10 mouse cellular contexts compared by ENCODE assay signal in the genomic region with DNA sequence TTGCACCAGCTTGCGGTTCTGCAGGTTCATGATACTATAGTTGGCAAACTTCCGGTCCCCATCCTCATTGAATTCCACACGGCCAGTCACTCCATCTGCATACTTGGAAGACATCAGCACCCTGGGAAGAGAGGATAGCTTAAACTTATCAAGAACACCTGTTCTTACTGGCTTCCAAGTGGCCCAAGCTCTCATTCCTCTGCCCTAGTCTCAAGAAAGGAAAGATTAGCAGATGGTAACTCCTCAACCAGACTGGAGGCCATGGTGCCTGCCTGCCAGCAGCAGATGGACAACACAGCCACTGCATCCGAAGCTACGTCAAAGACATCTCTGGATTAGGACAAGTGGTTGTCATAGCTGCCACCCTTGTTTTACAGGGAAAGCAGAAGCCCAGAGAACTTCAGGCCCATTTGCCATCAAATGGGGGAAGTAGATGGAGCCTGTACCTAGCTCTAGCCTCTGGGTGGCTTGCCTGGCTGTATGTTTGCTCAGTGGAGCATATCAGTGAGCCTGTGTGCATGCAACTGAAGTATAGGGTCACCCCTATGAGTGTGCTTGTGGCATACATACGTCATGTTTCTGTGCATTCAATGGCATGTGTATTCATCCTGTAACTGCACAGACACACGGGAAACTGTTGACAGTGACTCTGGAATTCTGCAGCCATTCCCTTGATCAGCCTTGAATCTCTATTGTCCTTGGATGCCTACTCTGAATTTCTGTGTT. TPM values are rescaled to one million over a fixed set of nuclear protein-coding genes. Genes with fewer than 3 reads are reported as not detected.
DNase-seq lines count a peak whose midpoint lies in the region; ATAC-seq lines count a peak whose summit lies in the region.
"Had no signal": no experiment of that assay in that cellular context is flagged by ENCODE, and none has a peak within 500 bp of the region (broad histone marks: within the 10 kb centered on the region; RNA-seq: fewer than 3 reads in every experiment).

No protein-coding gene starts in this region.

- H3K27me3 ChIP-seq in lung, embryonic 15.5 days: peaks cover 50% of the 10 kb centered on the region
- peaks cover 50% of the 10 kb centered on the region for H3K27me3 ChIP-seq in embryonic facial prominence, embryonic 13.5 days
- peaks cover 72% of the 10 kb centered on the region for H3K27me3 ChIP-seq in limb, embryonic 10.5 days (ENCODE audit: low read depth, poor library complexity, severe bottlenecking)
- peaks cover 23% of the 10 kb centered on the region for H3K27me3 ChIP-seq in stomach, embryonic 14.5 days (ENCODE audit: control insufficient read depth, insufficient read depth, low read length)

- H3K27ac ChIP-seq in lung, embryonic 15.5 days: no peak overlapping the region
- H3K27ac ChIP-seq in embryonic facial prominence, embryonic 13.5 days: no peak overlapping the region
- H3K27ac ChIP-seq in limb, embryonic 10.5 days: no peak overlapping the region
- H3K27ac ChIP-seq in stomach, embryonic 14.5 days (ENCODE audit: low read length): no peak overlapping the region

- peak overlapping the region; percentile 79; the same call in 1 of the 2 replicates for H3K4me2 ChIP-seq in lung, embryonic 15.5 days
- H3K4me2 ChIP-seq in embryonic facial prominence, embryonic 13.5 days: peak overlapping the region; percentile 93
- peak overlapping the region; percentile 63; the same call in 1 of the 2 replicates for H3K4me2 ChIP-seq in stomach, embryonic 14.5 days (replicated peaks; ENCODE audit: low read depth, low read length)

- H3K4me1 ChIP-seq in lung, embryonic 15.5 days: peaks cover 10% of the 10 kb centered on the region
- peaks cover 12% of the 10 kb centered on the region for H3K4me1 ChIP-seq in embryonic facial prominence, embryonic 13.5 days
- peaks cover 12% of the 10 kb centered on the region for H3K4me1 ChIP-seq in limb, embryonic 10.5 days
- H3K4me1 ChIP-seq in stomach, embryonic 14.5 days (ENCODE audit: control insufficient read depth, insufficient read depth, low read length): 0 out of 2 replicates have a peak, but pooled peaks cover 4% of the 10 kb centered on the region

- H3K4me3 ChIP-seq in lung, embryonic 15.5 days: peak overlapping the region; percentile 44
- peak overlapping the region; percentile 52 for H3K4me3 ChIP-seq in embryonic facial prominence, embryonic 13.5 days
- peak overlapping the region; percentile 51 for H3K4me3 ChIP-seq in limb, embryonic 10.5 days
- no peak overlapping the region for H3K4me3 ChIP-seq in stomach, embryonic 14.5 days (ENCODE audit: low read depth, low read length)

- DNase-seq in lung, postnatal 10 days: no peak
- no peak for DNase-seq in limb, embryonic 10.5 days (ENCODE audit: low spot score)
- DNase-seq in spleen, postnatal 36 days (ENCODE audit: low spot score in 2 of 2): no peak
- DNase-seq in gastrocnemius, adult 18-20 months (ENCODE audit: low spot score): no peak
- no peak for DNase-seq in right cerebral cortex, adult 18-20 months

- 64% methylated on average over 7 of the region's 7 CpGs for WGBS in lung, embryonic 15.5 days
- 64% methylated on average over 7 of the region's 7 CpGs for WGBS in embryonic facial prominence, embryonic 13.5 days
- WGBS in limb, embryonic 10.5 days: 72% methylated on average over 7 of the region's 7 CpGs
- 70% methylated on average over 7 of the region's 7 CpGs for WGBS in stomach, embryonic 14.5 days

- H3K36me3 ChIP-seq in lung, embryonic 15.5 days: no peaks in the 10 kb centered on the region
- H3K36me3 ChIP-seq in embryonic facial prominence, embryonic 13.5 days: no peaks in the 10 kb centered on the region
- no peaks in the 10 kb centered on the region for H3K36me3 ChIP-seq in limb, embryonic 10.5 days
- no peaks in the 10 kb centered on the region for H3K36me3 ChIP-seq in stomach, embryonic 14.5 days (ENCODE audit: control insufficient read depth, insufficient read depth, low read length)

- no peak for ATAC-seq in lung, embryonic 15.5 days (ENCODE audit: borderline replicate concordance, extremely low read depth, low FRiP score, low TSS enrichment)
- no peak for ATAC-seq in embryonic facial prominence, embryonic 13.5 days (ENCODE audit: insufficient number of reproducible peaks, insufficient read depth, low FRiP score, low TSS enrichment, low read depth)
- no peak for ATAC-seq in stomach, embryonic 14.5 days (ENCODE audit: insufficient number of reproducible peaks, insufficient read depth, low FRiP score, low read depth)
- ATAC-seq: Patski had no signal

- H3K9me3 ChIP-seq in lung, embryonic 15.5 days: no peaks in the 10 kb centered on the region
- no peaks in the 10 kb centered on the region for H3K9me3 ChIP-seq in embryonic facial prominence, embryonic 13.5 days
- no peaks in the 10 kb centered on the region for H3K9me3 ChIP-seq in limb, embryonic 10.5 days (replicated peaks)
- no peaks in the 10 kb centered on the region for H3K9me3 ChIP-seq in stomach, embryonic 14.5 days (ENCODE audit: control insufficient read depth, low read depth, low read length)

- no peak overlapping the region for H3K9ac ChIP-seq in lung, embryonic 15.5 days
- H3K9ac ChIP-seq in embryonic facial prominence, embryonic 13.5 days: no peak overlapping the region
- no peak overlapping the region for H3K9ac ChIP-seq in stomach, embryonic 14.5 days (replicated peaks; ENCODE audit: low read depth, low read length)

RNA-seq across cellular contexts. Expression of a gene that starts 14.4 kb away (rescaled TPM):
- 3.4 and 4.5 TPM in 2 replicates for polyA plus RNA-seq in lung, embryonic 15.5 days (2015; fragmentation: Nextera tagmentation; extraction: Ambion mirVana)
- 0.22 TPM in 2 replicates for polyA plus RNA-seq in embryonic facial prominence, embryonic 13.5 days (2015; fragmentation: Nextera tagmentation; extraction: Ambion mirVana)
- not detected in 2 replicates for polyA plus RNA-seq in limb, embryonic 10.5 days (2016; fragmentation: Nextera tagmentation; extraction: Ambion mirVana)
- 1.9 and 3.4 TPM in 2 replicates for polyA plus RNA-seq in stomach, embryonic 14.5 days (2014; fragmentation: Nextera tagmentation; extraction: Ambion mirVana)
- not detected for total RNA-seq in gastrocnemius, adult 18-20 months (2021)
- total RNA-seq: layer of hippocampus, adult 8-10 months had no signal
- polyA plus RNA-seq: Patski had no signal

RNA-seq across cellular contexts. Expression of a gene that starts 14.9 kb away (rescaled TPM):
- 0.45 and 0.48 TPM in 2 replicates for polyA plus RNA-seq in lung, embryonic 15.5 days (2015; fragmentation: Nextera tagmentation; extraction: Ambion mirVana)
- polyA plus RNA-seq in embryonic facial prominence, embryonic 13.5 days (2015; fragmentation: Nextera tagmentation; extraction: Ambion mirVana): 0.38 and 1.2 TPM in 2 replicates
- polyA plus RNA-seq in limb, embryonic 10.5 days (2016; fragmentation: Nextera tagmentation; extraction: Ambion mirVana): 0.30 and 0.46 TPM in 2 replicates
- 1.8 and 3.2 TPM in 2 replicates for polyA plus RNA-seq in stomach, embryonic 14.5 days (2014; fragmentation: Nextera tagmentation; extraction: Ambion mirVana)
- total RNA-seq in gastrocnemius, adult 18-20 months (2021): not detected

RNA-seq across cellular contexts. Expression of a gene that starts 16.1 kb away (rescaled TPM):
- not detected in 2 replicates for polyA plus RNA-seq in lung, embryonic 15.5 days (2015; fragmentation: Nextera tagmentation; extraction: Ambion mirVana)
- not detected in 2 replicates for polyA plus RNA-seq in embryonic facial prominence, embryonic 13.5 days (2015; fragmentation: Nextera tagmentation; extraction: Ambion mirVana)
- polyA plus RNA-seq in limb, embryonic 10.5 days (2016; fragmentation: Nextera tagmentation; extraction: Ambion mirVana): not detected in 2 replicates
- polyA plus RNA-seq in stomach, embryonic 14.5 days (2014; fragmentation: Nextera tagmentation; extraction: Ambion mirVana): not detected in 2 replicates
- total RNA-seq in gastrocnemius, adult 18-20 months (2021): not detected
- total RNA-seq: layer of hippocampus, adult 8-10 months had no signal
- polyA plus RNA-seq: Patski had no signal

RNA-seq across cellular contexts. Expression of a gene that starts 28.0 kb away (rescaled TPM):
- 48.8 and 52.0 TPM in 2 replicates for polyA plus RNA-seq in lung, embryonic 15.5 days (2015; fragmentation: Nextera tagmentation; extraction: Ambion mirVana)
- polyA plus RNA-seq in embryonic facial prominence, embryonic 13.5 days (2015; fragmentation: Nextera tagmentation; extraction: Ambion mirVana): 61.1 and 79.4 TPM in 2 replicates
- 42.6 and 54.6 TPM in 2 replicates for polyA plus RNA-seq in limb, embryonic 10.5 days (2016; fragmentation: Nextera tagmentation; extraction: Ambion mirVana)
- 98.7 and 111 TPM in 2 replicates for polyA plus RNA-seq in stomach, embryonic 14.5 days (2014; fragmentation: Nextera tagmentation; extraction: Ambion mirVana)
- 10 to 100 TPM; 14.0 to 15.2 TPM for total RNA-seq in gastrocnemius, adult 18-20 months (2021)

RNA-seq across cellular contexts. Expression of a gene that starts 31.8 kb away (rescaled TPM):
- 132 and 136 TPM in 2 replicates for polyA plus RNA-seq in lung, embryonic 15.5 days (2015; fragmentation: Nextera tagmentation; extraction: Ambion mirVana)
- polyA plus RNA-seq in embryonic facial prominence, embryonic 13.5 days (2015; fragmentation: Nextera tagmentation; extraction: Ambion mirVana): 137 and 143 TPM in 2 replicates
- polyA plus RNA-seq in limb, embryonic 10.5 days (2016; fragmentation: Nextera tagmentation; extraction: Ambion mirVana): 138 and 153 TPM in 2 replicates
- 108 and 116 TPM in 2 replicates for polyA plus RNA-seq in stomach, embryonic 14.5 days (2014; fragmentation: Nextera tagmentation; extraction: Ambion mirVana)
- 10 to 100 TPM; 27.6 to 30.4 TPM for total RNA-seq in gastrocnemius, adult 18-20 months (2021)
